Mouse (Mus musculus): ENCODE data around the gene Fsd1.

DNA sequence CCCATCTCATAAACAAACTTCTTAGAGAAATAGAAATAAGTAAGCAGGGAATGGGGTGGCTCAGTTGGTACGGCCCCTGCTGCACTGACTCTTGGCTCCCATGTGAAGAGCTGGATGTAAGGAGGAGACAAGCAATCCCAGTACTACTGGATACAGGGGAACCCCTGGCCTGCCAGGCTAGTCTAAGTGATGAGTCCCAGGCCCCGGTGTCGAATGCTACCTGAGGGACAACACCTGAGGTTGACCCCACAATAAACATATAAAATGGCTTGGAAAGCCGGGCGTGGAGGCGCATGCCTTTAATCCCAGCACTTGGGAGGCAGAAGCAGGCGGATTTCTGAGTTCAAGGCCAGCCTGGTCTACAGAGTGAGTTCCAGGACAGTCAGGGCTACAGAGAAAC, 45.1 kb downstream of the Fsd1 start:
- TF ChIP-seq GATA1 (IDR thresholded peaks at IDR 0.05; ENCODE audit: borderline replicate concordance, low read length) (no peak), CTCF (IDR thresholded peaks at IDR 0.05; ENCODE audit: low read depth, low read length) (no peak), GATA2 (IDR thresholded peaks at IDR 0.05; ENCODE audit: borderline replicate concordance, low read depth, low read length) (no peak), TAL1 (conservative IDR thresholded peaks at IDR 0.05; ENCODE audit: low read depth, low read length) (no peak), POLR2AphosphoS5 (IDR thresholded peaks at IDR 0.05; ENCODE audit: insufficient replicate concordance, low read depth, low read length) (no peak)
